Mouse (Mus musculus): ENCODE measurements at regions not wholly inside any gene's neighbourhood (a gene's known extent, or its start where the extent isn't known, plus 50 kb on each side); places are given as distances from the start of the nearest gene placed in this dataset.

GRCm38 (mm10) chr12:78087921-78088320 lies 106.1 kb upstream of the Gm6657 start:
- H3K36me3 ChIP-seq (ENCODE audit: control insufficient read depth, insufficient read depth, low read length), result no peaks in the 10 kb centered on the region
- no peaks in the 10 kb centered on the region for H3K27me3 ChIP-seq (ENCODE audit: control insufficient read depth, insufficient read depth, low read depth, low read length)
- WGBS, result 38% methylated on average over 1 of the region's 1 CpGs
- no peak overlapping the region for H3K27ac ChIP-seq (ENCODE audit: low read length)
- no peak for ATAC-seq (ENCODE audit: low read depth)
- H3K9me3 ChIP-seq (ENCODE audit: control insufficient read depth, low read length), result no peaks in the 10 kb centered on the region
- H3K4me2 ChIP-seq (ENCODE audit: low read depth, low read length), result no peak overlapping the region
- H3K9ac ChIP-seq (ENCODE audit: low read length), result no peak overlapping the region
- H3K4me3 ChIP-seq (ENCODE audit: low read length), result no peak overlapping the region
- peaks cover 5% of the 10 kb centered on the region; the same call in 1 of the 2 replicates for H3K4me1 ChIP-seq (replicated peaks; ENCODE audit: control insufficient read depth, insufficient read depth, low read length)

- 72% methylated on average over 4 of the region's 4 CpGs for WGBS
- H3K4me2 ChIP-seq (ENCODE audit: low read depth, low read length), result no peak overlapping the region
- ATAC-seq (ENCODE audit: low read depth), result no peak
Observed at GRCm38 (mm10) chr12:78094471-78094870, 99.6 kb upstream of the Gm6657 start.

DNA sequence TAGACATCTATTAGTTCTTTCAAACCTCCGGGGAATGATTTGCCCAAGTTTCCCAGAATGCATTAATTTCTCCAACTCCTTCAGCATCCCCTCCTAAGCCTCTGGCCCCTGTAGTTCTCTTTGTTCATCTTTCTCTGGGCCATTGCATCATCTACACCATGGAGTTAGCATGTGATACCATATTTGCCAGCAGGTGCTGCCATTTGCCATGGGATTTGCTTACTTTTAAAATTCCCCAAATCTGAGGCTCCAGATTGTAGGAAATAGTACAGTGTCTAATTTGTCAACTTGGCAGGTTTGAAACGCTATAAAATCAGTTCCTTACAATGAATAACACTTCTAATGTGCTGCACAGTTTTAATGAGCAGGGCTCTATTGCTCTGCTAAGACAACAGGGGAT lies 98.7 kb upstream of the Gm6657 start:
- Histone ChIP-seq H3K36me3 (ENCODE audit: control insufficient read depth, insufficient read depth, low read length) (no peaks in the 10 kb centered on the region), H3K27ac (ENCODE audit: low read length) (no peak overlapping the region), H3K4me1 (replicated peaks; ENCODE audit: control insufficient read depth, insufficient read depth, low read length) (peaks cover 8% of the 10 kb centered on the region; the same call in 1 of the 2 replicates), H3K4me2 (ENCODE audit: low read depth, low read length) (no peak overlapping the region), H3K4me3 (ENCODE audit: low read length) (no peak overlapping the region), H3K9me3 (ENCODE audit: control insufficient read depth, low read length) (no peaks in the 10 kb centered on the region), H3K27me3 (ENCODE audit: control insufficient read depth, insufficient read depth, low read depth, low read length) (no peaks in the 10 kb centered on the region), H3K9ac (ENCODE audit: low read length) (no peak overlapping the region)
- 69% methylated on average over 2 of the region's 2 CpGs for WGBS
- ATAC-seq (ENCODE audit: low read depth), result no peak

More at GRCm38 (mm10) chr12:78094471-78094870, 99.6 kb upstream of the Gm6657 start:
- H3K27me3 ChIP-seq (ENCODE audit: control insufficient read depth, insufficient read depth, low read depth, low read length), result no peaks in the 10 kb centered on the region
- H3K9me3 ChIP-seq (ENCODE audit: control insufficient read depth, low read length), result no peaks in the 10 kb centered on the region
- H3K4me1 ChIP-seq (replicated peaks; ENCODE audit: control insufficient read depth, insufficient read depth, low read length), result peaks cover 11% of the 10 kb centered on the region; the same call in 1 of the 2 replicates
- H3K27ac ChIP-seq (ENCODE audit: low read length), result no peak overlapping the region
- H3K36me3 ChIP-seq (ENCODE audit: control insufficient read depth, insufficient read depth, low read length), result no peaks in the 10 kb centered on the region
- H3K4me3 ChIP-seq (ENCODE audit: low read length), result no peak overlapping the region
- no peak overlapping the region for H3K9ac ChIP-seq (ENCODE audit: low read length)

GRCm38 (mm10) chr12:78095916-78096315 lies 98.1 kb upstream of the Gm6657 start:
- Histone ChIP-seq H3K27ac (ENCODE audit: low read length) (no peak overlapping the region), H3K9me3 (ENCODE audit: control insufficient read depth, low read length) (no peaks in the 10 kb centered on the region), H3K4me2 (ENCODE audit: low read depth, low read length) (no peak overlapping the region), H3K27me3 (ENCODE audit: control insufficient read depth, insufficient read depth, low read depth, low read length) (no peaks in the 10 kb centered on the region), H3K4me3 (ENCODE audit: low read length) (no peak overlapping the region), H3K4me1 (replicated peaks; ENCODE audit: control insufficient read depth, insufficient read depth, low read length) (peaks cover 8% of the 10 kb centered on the region; the same call in 1 of the 2 replicates), H3K9ac (ENCODE audit: low read length) (no peak overlapping the region), H3K36me3 (ENCODE audit: control insufficient read depth, insufficient read depth, low read length) (no peaks in the 10 kb centered on the region)
- WGBS, result 82% methylated on average over 2 of the region's 2 CpGs
- ATAC-seq (ENCODE audit: low read depth), result no peak

GRCm38 (mm10) chr12:78097119-78097518 lies 96.9 kb upstream of the Gm6657 start:
- Histone ChIP-seq H3K36me3 (ENCODE audit: control insufficient read depth, insufficient read depth, low read length) (no peaks in the 10 kb centered on the region), H3K9ac (ENCODE audit: low read length) (no peak overlapping the region), H3K27ac (ENCODE audit: low read length) (no peak overlapping the region), H3K4me1 (replicated peaks; ENCODE audit: control insufficient read depth, insufficient read depth, low read length) (peaks cover 8% of the 10 kb centered on the region; the same call in 1 of the 2 replicates), H3K27me3 (ENCODE audit: control insufficient read depth, insufficient read depth, low read depth, low read length) (no peaks in the 10 kb centered on the region), H3K4me3 (ENCODE audit: low read length) (no peak overlapping the region), H3K9me3 (ENCODE audit: control insufficient read depth, low read length) (no peaks in the 10 kb centered on the region), H3K4me2 (ENCODE audit: low read depth, low read length) (no peak overlapping the region)
- WGBS, result 65% methylated on average over 1 of the region's 1 CpGs
- ATAC-seq (ENCODE audit: low read depth), result no peak

GRCm38 (mm10) chr12:78097692-78098091 lies 96.3 kb upstream of the Gm6657 start:
- H3K27ac ChIP-seq (ENCODE audit: low read length), result no peak overlapping the region
- ATAC-seq (ENCODE audit: low read depth), result no peak
- peaks cover 8% of the 10 kb centered on the region; the same call in 1 of the 2 replicates for H3K4me1 ChIP-seq (replicated peaks; ENCODE audit: control insufficient read depth, insufficient read depth, low read length)
- H3K36me3 ChIP-seq (ENCODE audit: control insufficient read depth, insufficient read depth, low read length), result no peaks in the 10 kb centered on the region
- no peak overlapping the region for H3K9ac ChIP-seq (ENCODE audit: low read length)
- no peaks in the 10 kb centered on the region for H3K9me3 ChIP-seq (ENCODE audit: control insufficient read depth, low read length)
- H3K4me2 ChIP-seq (ENCODE audit: low read depth, low read length), result no peak overlapping the region
- H3K27me3 ChIP-seq (ENCODE audit: control insufficient read depth, insufficient read depth, low read depth, low read length), result no peaks in the 10 kb centered on the region
- WGBS, result 67% methylated on average over 2 of the region's 2 CpGs
- H3K4me3 ChIP-seq (ENCODE audit: low read length), result no peak overlapping the region

DNA sequence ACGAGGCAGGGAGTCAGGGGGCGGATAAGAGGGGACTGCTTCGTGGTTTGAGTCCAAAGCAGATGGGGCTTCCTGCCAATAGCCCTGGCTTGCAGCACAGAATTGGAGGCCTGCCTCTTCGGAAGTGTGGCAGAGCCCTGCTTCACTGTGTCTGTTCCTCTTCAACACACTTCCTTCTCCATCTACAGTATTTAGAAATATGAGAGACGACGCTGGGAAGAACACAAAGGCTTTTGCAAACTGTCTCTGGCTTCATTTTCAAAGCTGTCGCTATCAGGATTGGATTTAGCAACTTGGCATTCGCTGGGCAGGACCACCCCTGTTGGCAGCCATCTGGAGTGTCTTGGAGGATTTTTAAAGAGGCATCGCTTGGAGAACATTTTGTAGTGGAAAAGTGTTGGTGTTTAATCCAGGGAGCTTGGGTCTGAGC lies 95.3 kb upstream of the Gm6657 start:
- Histone ChIP-seq H3K9me3 (ENCODE audit: control insufficient read depth, low read length) (no peaks in the 10 kb centered on the region), H3K4me1 (replicated peaks; ENCODE audit: control insufficient read depth, insufficient read depth, low read length) (peaks cover 8% of the 10 kb centered on the region; the same call in 1 of the 2 replicates), H3K27me3 (ENCODE audit: control insufficient read depth, insufficient read depth, low read depth, low read length) (no peaks in the 10 kb centered on the region), H3K4me3 (ENCODE audit: low read length) (no peak overlapping the region), H3K4me2 (ENCODE audit: low read depth, low read length) (no peak overlapping the region), H3K36me3 (ENCODE audit: control insufficient read depth, insufficient read depth, low read length) (no peaks in the 10 kb centered on the region), H3K9ac (ENCODE audit: low read length) (no peak overlapping the region), H3K27ac (ENCODE audit: low read length) (peak overlapping the region; percentile 24)
- ATAC-seq (ENCODE audit: low read depth), result peak; percentile 96
- 27% methylated on average over 9 of the region's 9 CpGs for WGBS

DNA sequence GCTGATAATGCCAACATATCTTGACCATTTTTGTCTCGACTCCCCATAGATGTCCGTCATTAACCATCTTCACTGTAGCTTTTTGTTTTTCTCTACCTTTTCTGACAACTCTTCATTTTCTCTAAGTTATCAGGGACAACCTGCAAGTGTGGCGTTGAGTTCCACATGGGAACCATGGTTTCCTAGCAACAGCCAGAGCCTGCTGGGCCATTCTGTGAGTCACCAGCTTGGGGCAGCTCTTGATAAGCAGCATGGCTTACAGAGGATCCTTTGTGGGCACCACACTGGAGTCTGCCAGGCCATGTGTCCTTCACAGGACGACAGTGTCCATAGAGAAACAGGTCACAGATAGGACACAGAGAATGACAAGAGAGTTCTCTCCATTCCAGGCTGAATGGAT lies 94.3 kb upstream of the Gm6657 start:
- H3K27me3 ChIP-seq (ENCODE audit: control insufficient read depth, insufficient read depth, low read depth, low read length), result no peaks in the 10 kb centered on the region

GRCm38 (mm10) chr12:78100756-78101155 lies 93.3 kb upstream of the Gm6657 start:
- Histone ChIP-seq H3K27me3 (ENCODE audit: control insufficient read depth, insufficient read depth, low read depth, low read length) (no peaks in the 10 kb centered on the region), H3K4me1 (replicated peaks; ENCODE audit: control insufficient read depth, insufficient read depth, low read length) (peaks cover 8% of the 10 kb centered on the region; the same call in 1 of the 2 replicates), H3K36me3 (ENCODE audit: control insufficient read depth, insufficient read depth, low read length) (no peaks in the 10 kb centered on the region), H3K4me3 (ENCODE audit: low read length) (no peak overlapping the region), H3K9me3 (ENCODE audit: control insufficient read depth, low read length) (no peaks in the 10 kb centered on the region), H3K4me2 (ENCODE audit: low read depth, low read length) (no peak overlapping the region), H3K27ac (ENCODE audit: low read length) (no peak overlapping the region), H3K9ac (ENCODE audit: low read length) (no peak overlapping the region)
- 89% methylated on average over 3 of the region's 3 CpGs for WGBS
- no peak for ATAC-seq (ENCODE audit: low read depth)

More for the DNA sequence above, 94.3 kb upstream of the Gm6657 start:
- Histone ChIP-seq H3K4me2 (ENCODE audit: low read depth, low read length) (no peak overlapping the region), H3K4me3 (ENCODE audit: low read length) (no peak overlapping the region), H3K36me3 (ENCODE audit: control insufficient read depth, insufficient read depth, low read length) (no peaks in the 10 kb centered on the region), H3K9ac (ENCODE audit: low read length) (no peak overlapping the region), H3K9me3 (ENCODE audit: control insufficient read depth, low read length) (no peaks in the 10 kb centered on the region), H3K27ac (ENCODE audit: low read length) (no peak overlapping the region), H3K4me1 (replicated peaks; ENCODE audit: control insufficient read depth, insufficient read depth, low read length) (peaks cover 8% of the 10 kb centered on the region; the same call in 1 of the 2 replicates)
- no peak for ATAC-seq (ENCODE audit: low read depth)
- WGBS, result 61% methylated on average over 4 of the region's 4 CpGs

- ATAC-seq (ENCODE audit: low read depth), result no peak
- no peak overlapping the region for H3K27ac ChIP-seq (ENCODE audit: low read length)
- H3K9me3 ChIP-seq (ENCODE audit: control insufficient read depth, low read length), result no peaks in the 10 kb centered on the region
- no peaks in the 10 kb centered on the region for H3K4me1 ChIP-seq (replicated peaks; ENCODE audit: control insufficient read depth, insufficient read depth, low read length)
- H3K4me3 ChIP-seq (ENCODE audit: low read length), result no peak overlapping the region
- 81% methylated on average over 1 of the region's 1 CpGs for WGBS
- H3K36me3 ChIP-seq (ENCODE audit: control insufficient read depth, insufficient read depth, low read length), result no peaks in the 10 kb centered on the region
- no peaks in the 10 kb centered on the region for H3K27me3 ChIP-seq (ENCODE audit: control insufficient read depth, insufficient read depth, low read depth, low read length)
- H3K4me2 ChIP-seq (ENCODE audit: low read depth, low read length), result no peak overlapping the region
- H3K9ac ChIP-seq (ENCODE audit: low read length), result no peak overlapping the region
Observed at GRCm38 (mm10) chr12:78109931-78110330, 84.1 kb upstream of the Gm6657 start.

Measured in lung, embryonic 16.5 days (tissue).